In the genomic region with DNA sequence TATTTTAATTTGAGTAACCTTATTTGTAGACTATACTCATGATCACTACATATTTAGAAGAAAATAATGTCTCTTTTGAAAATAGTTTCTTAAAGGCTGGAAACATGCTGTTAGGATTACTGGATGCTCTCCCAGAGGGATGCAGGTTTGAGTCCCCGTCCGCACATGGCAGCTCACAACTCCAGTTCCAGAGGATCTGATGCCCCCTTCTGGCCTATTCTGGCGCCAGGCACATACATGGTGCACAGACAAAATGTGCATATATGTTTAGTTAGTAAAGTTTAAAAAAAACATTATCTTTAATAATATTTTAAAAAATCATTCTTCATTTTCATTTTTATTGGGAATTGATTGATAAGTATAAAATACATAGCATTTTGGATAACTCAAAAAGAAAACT, we compare ENCODE assay signal across 12 mouse cellular contexts. TPM values are rescaled to one million over a fixed set of nuclear protein-coding genes. Genes with fewer than 3 reads are reported as not detected.
A peak's percentile ranks its signal among the peaks of the same experiment; 100 is the strongest.
DNase-seq lines count a peak whose midpoint lies in the region; TF ChIP-seq lines count a peak whose summit lies in the region.
"Had no signal": no experiment of that assay in that cellular context is flagged by ENCODE, and none has a peak within 500 bp of the region (broad histone marks: within the 10 kb centered on the region; RNA-seq: fewer than 3 reads in every experiment).

No protein-coding gene starts in this region.

- no peak overlapping the region for H3K27ac ChIP-seq in small intestine, adult 2 months (ENCODE audit: insufficient read depth, low read depth, low read length)
- H3K27ac ChIP-seq: hindbrain, embryonic 14.5 days; macrophage had no signal

- 83% methylated on average over 3 of the region's 3 CpGs for WGBS in small intestine, adult 2 months

- no peaks in the 10 kb centered on the region for H3K4me1 ChIP-seq in small intestine, adult 2 months (ENCODE audit: control insufficient read depth, insufficient read depth, insufficient read length, low read length)

- no peaks in the 10 kb centered on the region for H3K27me3 ChIP-seq in small intestine, adult 2 months (ENCODE audit: control insufficient read depth, insufficient read depth, low read length)

- TF ChIP-seq CTCF in small intestine, adult 2 months (IDR thresholded peaks at IDR 0.05; ENCODE audit: extremely low read depth, insufficient read length, insufficient replicate concordance, low read depth, low read length) = 0 out of 2 replicates have a peak, but pooled peaks have one; percentile 6

- peak; percentile 9 for DNase-seq in kidney, adult 9 months
- DNase-seq in kidney, adult 11 months = no peak
- DNase-seq in retina, embryonic 14.5 days (ENCODE audit: low spot score) = peak; percentile 15
- no peak for DNase-seq in retina, postnatal 1 day
- peak; percentile 36 for DNase-seq in R1 (ENCODE audit: low read depth, low spot score)
- no peak for DNase-seq in frontal cortex, postnatal 10 days (ENCODE audit: low spot score in 2 of 2)
- DNase-seq: layer of hippocampus, postnatal 36 days; thymus, adult 2 months had no signal

- H3K36me3 ChIP-seq in small intestine, adult 2 months (ENCODE audit: control insufficient read depth, insufficient read depth, low read length) = no peaks in the 10 kb centered on the region

- TF ChIP-seq POLR2A in small intestine, adult 2 months (IDR thresholded peaks at IDR 0.05; ENCODE audit: low read depth, low read length) = no peak

- no peak overlapping the region for H3K4me3 ChIP-seq in small intestine, adult 2 months (ENCODE audit: low read depth, low read length)

RNA-seq across cellular contexts. Expression of gene Ttll7, which starts 47.9 kb away (rescaled TPM):
- 0.55 and 0.61 TPM in 2 replicates for polyA plus RNA-seq in small intestine, adult 2 months (2012; rRNA removed)
- polyA plus RNA-seq: activated CD4-positive, CD25-positive, alpha-beta regulatory T cell, adult 4 months; macrophage had no signal

Comparison
In these comparisons a context has a peak if more than half of its experiments do, and no peak if none do; other contexts are left out.
1. DNase-seq: peak in kidney, adult 9 months (single experiment), retina, embryonic 14.5 days (single experiment) and R1 (single experiment); none in kidney, adult 11 months (single experiment), retina, postnatal 1 day (single experiment) and frontal cortex, postnatal 10 days (0 of 2).